Mouse (Mus musculus): ENCODE results near the gene Osgep. TPM values are rescaled to one million over a fixed set of nuclear protein-coding genes. Genes with fewer than 3 reads are reported as not detected.
"Not testable (repeated sequence)": the region's sequence is repeated elsewhere in the genome, so short reads cannot be mapped to it uniquely, and the experiment has no call there.

Gene Osgep
- polyA plus RNA-seq, 1 experiment: 88.0 TPM

DNA sequence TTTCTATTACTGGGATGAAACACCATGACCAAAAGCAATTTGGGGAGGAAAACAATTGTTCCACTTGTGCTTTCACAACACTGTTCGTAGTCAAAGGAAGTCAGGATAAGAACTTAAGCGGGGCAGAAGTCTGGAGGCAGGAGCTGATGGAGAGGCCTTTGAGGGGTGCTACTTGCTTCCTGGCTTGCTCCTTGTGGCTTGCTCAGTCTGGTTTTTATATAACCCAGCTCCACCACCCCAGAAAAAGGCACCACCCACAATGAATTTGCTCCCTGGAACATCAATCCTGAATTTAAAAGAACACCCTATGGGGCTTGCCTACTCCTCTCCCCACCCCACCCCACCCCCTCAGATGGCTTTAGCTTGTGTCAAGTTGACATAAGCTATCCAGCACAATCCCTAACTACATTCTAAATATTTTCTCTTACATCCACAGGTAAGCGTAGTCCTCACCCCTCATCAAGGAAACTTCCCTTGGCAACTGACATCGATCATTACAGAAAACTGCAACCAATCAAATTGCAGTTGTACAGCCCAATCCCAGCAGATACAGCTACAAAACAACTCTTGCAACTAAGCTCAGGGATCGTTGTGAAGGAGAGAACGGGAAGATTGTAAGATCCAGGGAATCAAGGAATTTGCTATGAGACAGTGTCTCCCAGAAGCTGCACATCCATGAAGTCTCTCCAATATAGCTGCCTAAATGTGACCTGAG, 48.3 kb downstream of the Osgep start:
- no peak for DNase-seq (ENCODE audit: low read depth)

DNA sequence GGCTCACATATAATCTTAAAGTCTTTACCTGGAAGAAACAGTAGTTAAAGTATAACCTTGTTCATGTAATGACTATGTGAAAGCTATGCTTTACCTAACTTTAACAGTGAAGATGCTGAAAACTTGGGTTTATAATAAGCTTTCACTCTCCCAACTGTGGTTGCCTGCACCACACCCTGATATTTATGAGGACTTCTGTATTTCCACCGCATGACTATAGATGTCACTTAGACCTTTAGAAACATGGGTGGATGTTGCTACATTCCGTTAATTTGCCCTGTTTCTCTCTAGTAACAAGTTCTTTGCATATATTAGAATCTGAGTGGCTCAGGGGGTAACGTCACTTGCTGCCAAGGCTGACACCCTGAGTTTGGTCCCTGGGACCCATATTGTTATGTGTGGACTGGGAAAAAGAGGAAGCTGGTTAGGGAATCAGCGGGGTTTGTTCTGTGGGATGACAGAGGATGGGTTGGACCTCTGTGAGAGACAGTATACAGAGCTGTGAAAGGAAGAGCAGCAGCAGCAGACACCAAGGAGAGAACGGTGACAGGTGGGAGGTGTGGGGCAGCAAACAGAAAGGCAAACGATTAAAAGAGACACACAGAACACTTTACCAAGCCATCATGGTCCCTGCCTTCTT, 49.0 kb downstream of the Osgep start:
- no peak for DNase-seq (ENCODE audit: low read depth)

DNA sequence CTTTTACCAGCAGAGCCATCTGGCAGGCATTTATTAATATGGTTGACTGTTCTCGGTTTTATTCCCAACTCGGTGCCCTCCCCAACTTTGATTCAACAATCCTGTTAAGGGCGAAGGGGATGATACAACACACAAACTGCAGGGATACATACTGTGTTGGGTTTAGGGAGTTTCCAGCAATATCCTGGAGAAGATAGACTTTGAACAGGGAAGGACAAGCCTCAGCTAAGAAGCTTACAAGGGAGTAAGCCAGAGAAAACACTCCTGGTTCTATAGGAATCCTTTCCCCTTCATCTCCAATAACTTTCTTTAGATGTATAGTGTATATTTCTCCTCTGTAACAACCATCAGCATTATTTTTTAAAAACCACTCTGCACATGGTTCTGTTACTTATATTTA, 49.5 kb downstream of the Osgep start:
- no peak for DNase-seq (ENCODE audit: low read depth)

DNA sequence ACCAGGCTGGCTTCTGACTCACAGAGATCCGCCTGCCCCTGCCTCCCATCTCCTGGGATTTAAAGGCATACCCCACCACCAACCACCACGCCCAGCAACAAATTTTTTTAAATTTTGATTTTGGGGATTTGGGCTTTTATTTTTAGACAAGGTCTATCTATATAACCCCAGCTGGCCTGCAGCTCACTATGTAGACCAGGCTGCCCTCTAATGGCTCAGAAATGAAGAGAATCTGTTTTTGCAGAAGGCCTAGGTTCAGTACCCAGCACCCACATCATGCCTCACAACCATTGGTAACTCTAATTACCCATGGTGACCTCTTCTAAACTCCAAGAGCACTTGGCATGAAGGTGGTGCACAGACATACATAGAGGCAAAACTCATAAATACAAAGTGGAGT, 53.4 kb downstream of the Osgep start:
- no peak for DNase-seq (ENCODE audit: low read depth)

DNA sequence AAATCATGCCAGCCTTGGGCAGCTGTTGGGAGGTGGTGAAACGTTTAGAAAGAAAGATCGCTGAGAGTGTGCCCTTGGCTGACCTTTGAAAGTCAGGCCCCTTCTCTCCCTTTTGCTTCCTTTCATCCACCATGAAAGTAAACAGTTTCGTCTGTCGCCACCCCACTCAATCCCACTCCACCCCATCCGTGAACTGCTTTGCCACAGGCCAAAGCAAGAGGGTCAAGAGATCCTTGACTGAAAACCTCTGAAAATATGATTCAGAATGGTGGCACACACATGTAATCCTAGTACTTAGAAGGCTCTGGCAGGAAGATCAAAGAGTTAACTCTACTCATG, 53.9 kb downstream of the Osgep start:
- DNase-seq (ENCODE audit: low read depth): no peak

DNA sequence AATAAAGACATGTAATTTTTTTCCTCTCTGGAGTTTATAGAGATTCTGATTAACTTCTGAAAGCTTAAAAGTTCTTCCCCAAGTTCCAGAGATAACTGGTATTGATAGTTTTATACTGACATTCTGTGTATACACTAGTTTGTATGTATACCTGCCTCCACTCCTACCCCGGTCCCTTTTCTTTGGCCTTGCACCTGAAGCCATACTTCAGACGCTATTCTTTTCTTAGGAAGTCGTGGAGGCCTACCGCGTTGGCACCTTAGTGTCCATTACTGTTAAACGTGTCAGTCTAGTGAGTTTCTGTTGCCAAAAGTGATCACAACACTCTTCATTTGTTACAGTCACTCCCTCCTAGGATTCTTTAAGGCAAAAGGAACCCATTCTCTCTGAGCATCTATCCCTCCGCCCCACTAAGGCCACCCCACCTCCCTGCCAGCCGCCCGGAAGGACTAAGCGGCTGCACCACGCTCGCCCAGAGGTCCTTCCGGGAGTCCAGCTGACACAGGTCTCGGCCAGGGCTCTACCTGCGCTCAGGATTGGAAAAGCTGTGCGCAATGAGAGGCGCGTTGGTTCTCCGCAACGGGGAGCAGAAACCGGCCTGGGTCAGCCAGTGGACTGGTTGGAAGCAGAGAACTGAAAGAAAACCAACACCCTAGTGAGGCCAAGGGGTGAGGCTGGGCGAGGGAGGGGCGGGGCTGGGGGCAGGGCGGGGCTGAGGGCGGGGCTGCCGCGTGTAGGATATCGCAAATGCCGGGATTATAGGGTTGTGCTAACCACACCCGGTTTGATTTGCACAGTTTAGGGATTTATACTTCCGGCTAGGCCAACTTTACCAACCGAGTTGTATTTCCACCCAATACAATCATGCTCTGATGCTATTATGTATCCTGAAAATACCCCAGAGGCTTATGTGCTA, 54.5 kb downstream of the Osgep start, which contains the start of gene Tep1:
Gene Tep1 (minus strand): TSS at position 672 of the 916 bp plus-strand sequence.
- no peak for DNase-seq (ENCODE audit: low read depth)

DNA sequence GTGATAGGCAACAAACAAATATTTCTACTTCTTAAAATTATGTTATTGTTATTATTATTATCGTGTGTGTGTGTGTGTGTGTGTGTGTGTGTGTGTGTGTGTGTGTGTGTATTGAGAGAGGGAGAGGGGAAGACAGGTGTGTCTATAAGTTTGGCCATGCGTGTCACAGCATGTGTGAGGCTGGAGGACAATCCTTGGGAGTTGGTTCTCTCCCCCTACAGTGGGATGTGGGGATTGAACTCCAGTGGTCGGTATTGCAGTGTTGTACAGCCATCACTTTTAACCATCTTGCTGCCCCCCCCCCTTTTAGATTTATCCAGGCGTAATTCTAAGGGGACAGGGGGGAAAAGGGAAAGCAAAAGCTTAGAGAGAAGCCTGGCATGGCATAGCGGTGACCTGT, 56.0 kb downstream of the Osgep start:
- no peak for DNase-seq (ENCODE audit: low read depth)

DNA sequence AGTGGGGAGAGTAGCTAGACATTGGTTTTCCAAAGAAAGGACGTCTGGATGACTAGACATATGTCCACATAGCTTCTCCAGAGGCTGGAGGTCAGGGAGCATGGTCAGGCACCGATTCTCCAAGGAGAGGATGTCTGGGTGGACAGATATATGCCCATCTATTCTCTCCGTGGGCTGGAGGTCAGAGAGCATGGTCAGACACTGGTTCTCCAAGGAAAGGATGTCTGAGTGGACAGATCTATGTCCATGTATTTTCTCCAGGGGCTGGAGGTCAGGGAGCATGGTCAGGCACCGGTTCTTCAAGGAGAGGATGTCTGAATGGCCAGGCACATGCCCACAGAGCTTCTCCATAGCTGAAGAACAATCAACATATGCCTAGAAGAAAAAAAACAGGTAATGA, 56.5 kb downstream of the Osgep start:
- no peak for DNase-seq (ENCODE audit: low read depth)

DNA sequence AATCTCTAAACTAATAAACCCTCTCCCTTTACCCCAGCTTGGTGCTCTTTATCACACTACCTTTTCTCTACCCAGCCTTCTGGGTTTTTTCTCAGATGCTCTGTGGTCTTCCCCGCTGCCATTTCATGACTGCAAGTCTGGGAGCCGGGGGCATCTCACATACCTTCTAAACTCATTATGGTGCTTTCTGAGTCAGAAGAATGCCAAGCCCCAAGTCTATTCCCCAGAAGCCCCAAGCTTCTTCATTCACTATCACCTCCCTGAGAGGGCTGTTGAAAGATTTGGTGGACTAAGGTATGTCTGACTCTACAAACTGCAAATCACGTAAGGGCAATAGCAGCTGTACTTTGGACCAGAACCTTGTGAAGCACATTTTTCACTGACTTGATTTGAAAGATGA, 57.7 kb downstream of the Osgep start:
- no peak for DNase-seq (ENCODE audit: low read depth)

DNA sequence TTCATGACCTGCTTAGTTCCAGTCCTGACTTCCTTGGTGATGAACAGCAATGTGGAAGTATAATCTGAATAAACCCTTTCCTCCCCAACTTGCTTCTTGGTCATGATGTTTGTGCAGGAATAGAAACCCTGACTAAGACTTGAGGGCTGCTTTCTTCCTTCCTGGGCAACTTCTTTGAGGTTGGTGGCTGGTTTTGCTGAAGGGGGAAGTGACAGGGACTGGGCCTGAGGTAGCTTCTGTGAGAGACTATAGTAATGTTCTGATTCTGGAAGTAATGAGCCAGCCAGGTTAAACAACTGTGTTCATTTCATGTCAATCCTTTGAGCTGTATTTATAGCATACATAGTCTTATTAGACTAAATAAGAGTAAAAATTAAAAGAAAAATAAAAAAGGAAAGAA, 59.7 kb downstream of the Osgep start:
- not testable (repeated sequence) for DNase-seq (ENCODE audit: low read depth)

DNA sequence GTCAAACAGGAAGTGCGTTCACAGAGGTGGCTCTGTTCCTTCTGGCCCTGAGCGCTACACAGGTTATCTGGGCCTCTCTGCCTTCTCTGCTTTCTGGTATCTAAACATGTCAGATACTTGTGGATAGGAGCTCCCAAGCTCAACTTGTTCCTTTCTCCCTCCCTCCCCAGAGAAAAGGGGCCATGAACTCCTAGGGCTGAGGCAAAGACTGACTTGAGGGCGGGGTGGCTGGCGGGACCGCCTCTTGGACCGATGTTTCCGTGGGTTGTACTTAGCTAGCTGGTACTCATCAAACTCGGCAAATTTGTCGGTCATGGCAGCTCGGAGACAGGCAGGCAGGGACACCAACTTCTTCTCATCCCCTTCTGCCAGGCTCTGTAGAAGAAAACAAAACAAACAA, 62.1 kb downstream of the Osgep start:
- no peak for DNase-seq (ENCODE audit: low read depth)

Other genes with a start within 250 kb of the Osgep start
- gene Olfr747, start 231.7 kb downstream of the Osgep start, polyA plus RNA-seq (2012; rRNA removed): not detected in 2 replicates
- not detected in 2 replicates for gene Olfr748, start 217.5 kb downstream of the Osgep start, polyA plus RNA-seq (2012; rRNA removed)
- gene Olfr749, start 179.8 kb downstream of the Osgep start, polyA plus RNA-seq (2012; rRNA removed): not detected in 2 replicates
- 31.9 and 32.5 TPM in 2 replicates for gene Ttc5, start 139.4 kb downstream of the Osgep start, polyA plus RNA-seq (2012; rRNA removed)
- 0.07 TPM in 1 of 2 replicates, not detected in the other for gene Ccnb1ip1, start 117.2 kb downstream of the Osgep start, polyA plus RNA-seq (2012; rRNA removed)
- 27.1 and 33.3 TPM in 2 replicates for gene Parp2, start 117.1 kb downstream of the Osgep start, polyA plus RNA-seq (2012; rRNA removed)
- 29.1 and 43.4 TPM in 2 replicates for gene Tep1, start 54.3 kb downstream of the Osgep start, polyA plus RNA-seq (2012; rRNA removed)
- gene Klhl33, start 27.4 kb downstream of the Osgep start, polyA plus RNA-seq (2012; rRNA removed): 2.1 and 2.2 TPM in 2 replicates
- 53.7 and 58.3 TPM in 2 replicates for gene Apex1, start 75 bp upstream of the Osgep start, polyA plus RNA-seq (2012; rRNA removed)
- gene Pip4p1, start 6.0 kb upstream of the Osgep start, polyA plus RNA-seq (2012; rRNA removed): 94.6 and 111 TPM in 2 replicates
- 73.0 and 74.1 TPM in 2 replicates for gene Pnp, start 6.2 kb upstream of the Osgep start, polyA plus RNA-seq (2012; rRNA removed)
- gene Gm49342, start 19.6 kb upstream of the Osgep start, polyA plus RNA-seq (2012; rRNA removed): 59.5 and 96.5 TPM in 2 replicates
- 5.4 and 6.8 TPM in 2 replicates for gene Pnp2, start 31.1 kb upstream of the Osgep start, polyA plus RNA-seq (2012; rRNA removed)
- 894 and 1,367 TPM in 2 replicates for gene Rnase10, start 82.9 kb upstream of the Osgep start, polyA plus RNA-seq (2012; rRNA removed)
- gene Rnase9, start 117.0 kb upstream of the Osgep start, polyA plus RNA-seq (2012; rRNA removed): 470 and 637 TPM in 2 replicates
- 17.1 and 17.8 TPM in 2 replicates for gene Rnase11, start 125.3 kb upstream of the Osgep start, polyA plus RNA-seq (2012; rRNA removed)
- gene Rnase12, start 132.8 kb upstream of the Osgep start, polyA plus RNA-seq (2012; rRNA removed): 504 and 632 TPM in 2 replicates
- gene Olfr750, start 149.5 kb upstream of the Osgep start, polyA plus RNA-seq (2012; rRNA removed): 0.09 TPM in 1 of 2 replicates, not detected in the other
- 151 and 247 TPM in 2 replicates for gene Rnase4, start 166.2 kb upstream of the Osgep start, polyA plus RNA-seq (2012; rRNA removed)
- gene Ang, start 166.3 kb upstream of the Osgep start, polyA plus RNA-seq (2012; rRNA removed): 13.6 and 20.6 TPM in 2 replicates
- gene Eddm3b, start 189.5 kb upstream of the Osgep start, polyA plus RNA-seq (2012; rRNA removed): 172 and 185 TPM in 2 replicates
- gene Rnase6, start 199.0 kb upstream of the Osgep start, polyA plus RNA-seq (2012; rRNA removed): 14.7 and 16.5 TPM in 2 replicates
- gene Rnase1, start 221.9 kb upstream of the Osgep start, polyA plus RNA-seq (2012; rRNA removed): 5.1 and 7.5 TPM in 2 replicates
- not detected in 2 replicates for gene Rnase2b, start 237.4 kb upstream of the Osgep start, polyA plus RNA-seq (2012; rRNA removed)

Measured in gonadal fat pad, adult 2 months (tissue).